Mouse (Mus musculus) urinary bladder, postnatal 14 days (tissue): ENCODE measurements around the gene Enpp6.

ENCODE experiments used
- DNase-seq: peaks from one replicate; pipeline ENCODE4 v3.0.0; 2021; ENCODE audit warnings: low spot score

Enpp6 gene

GRCm38 (mm10) chr8:47067121-47067520 lies 80.4 kb downstream of the Enpp6 start:
- no peak for DNase-seq

- no peak for DNase-seq
Measured at GRCm38 (mm10) chr8:47069634-47070033, 82.9 kb downstream of the Enpp6 start.

GRCm38 (mm10) chr8:47072001-47072400 lies 85.3 kb downstream of the Enpp6 start:
- DNase-seq = no peak

- DNase-seq = no peak
Measured at GRCm38 (mm10) chr8:47075941-47076555, 89.4 kb downstream of the Enpp6 start.

GRCm38 (mm10) chr8:47080037-47080436 lies 93.3 kb downstream of the Enpp6 start:
- no peak for DNase-seq

GRCm38 (mm10) chr8:47082201-47083027 lies 95.7 kb downstream of the Enpp6 start:
- peak; percentile 25 for DNase-seq

GRCm38 (mm10) chr8:47090021-47090420 lies 103.3 kb downstream of the Enpp6 start:
- DNase-seq = peak; percentile 22

GRCm38 (mm10) chr8:47105617-47106016 lies 118.9 kb downstream of the Enpp6 start:
- no peak for DNase-seq

GRCm38 (mm10) chr8:47114133-47114796 lies 127.6 kb downstream of the Enpp6 start:
- DNase-seq = no peak

- DNase-seq = no peak
Measured at GRCm38 (mm10) chr8:47117336-47117735, 130.6 kb downstream of the Enpp6 start.

- DNase-seq = no peak
Measured at GRCm38 (mm10) chr8:47119895-47120294, 133.2 kb downstream of the Enpp6 start.

GRCm38 (mm10) chr8:47128859-47129258 lies 142.2 kb downstream of the Enpp6 start:
- DNase-seq = no peak

GRCm38 (mm10) chr8:47133381-47133780 lies 146.7 kb downstream of the Enpp6 start:
- no peak for DNase-seq

- DNase-seq = no peak
Measured at GRCm38 (mm10) chr8:47134736-47135135, 148.0 kb downstream of the Enpp6 start.

GRCm38 (mm10) chr8:47135586-47135985 lies 148.9 kb downstream of the Enpp6 start:
- peak; percentile 28 for DNase-seq

- no peak for DNase-seq
Measured at GRCm38 (mm10) chr8:47136047-47136446, 149.4 kb downstream of the Enpp6 start.

- no peak for DNase-seq
Measured at GRCm38 (mm10) chr8:47145258-47145657, 158.6 kb downstream of the Enpp6 start.
